Mouse (Mus musculus) liver, postnatal 0 days (tissue): Measurements from ENCODE around the gene Ythdf1. TPM values are rescaled to one million over a fixed set of nuclear protein-coding genes. Genes with fewer than 3 reads are reported as not detected.

ENCODE experiments used
- ATAC-seq: fragments of 200-750 bp; cut with Nextera tagmentation; 2 replicates; pipeline ENCODE4 v1.8.0; 2017; ENCODE audit warnings: mild to moderate bottlenecking, moderate library complexity
- DNase-seq: peaks from one replicate; pipeline ENCODE4 v3.0.0-alpha.2; 2016
- H3K27ac ChIP-seq: fragments of 300-500 bp; sonication (generic); 2 replicates; pipeline ENCODE4 v1.5.1; 2014; ENCODE audit warnings: antibody characterized with exemption, moderate library complexity, mild to moderate bottlenecking, low read depth
- H3K27me3 ChIP-seq: fragments of 300-500 bp; sonication (generic); 2 replicates; pipeline ENCODE4 v1.6.1; 2014; ENCODE audit warnings: low read length, control low read depth, mixed read lengths; ENCODE audit not compliant: insufficient read depth
- H3K36me3 ChIP-seq: fragments of 300-500 bp; sonication (generic); replicated peaks from 2 replicates; pipeline ENCODE4 v1.6.1; 2014; ENCODE audit warnings: mild to moderate bottlenecking, control low read depth, low read length, moderate library complexity, mixed read lengths; ENCODE audit not compliant: insufficient read depth
- H3K4me1 ChIP-seq: fragments of 300-500 bp; sonication (generic); 2 replicates; pipeline ENCODE4 v1.6.1; 2014; ENCODE audit warnings: antibody characterized with exemption, mild to moderate bottlenecking, control low read depth; ENCODE audit not compliant: insufficient read depth
- H3K4me2 ChIP-seq: fragments of 300-500 bp; sonication (generic); 2 replicates; pipeline ENCODE4 v1.6.1; 2014; ENCODE audit warnings: low read depth, mild to moderate bottlenecking, low read length, moderate library complexity, mixed read lengths
- H3K4me3 ChIP-seq: fragments of 300-500 bp; sonication (generic); 2 replicates; pipeline ENCODE4 v1.5.1; 2014; ENCODE audit warnings: low read depth, low read length
- H3K9ac ChIP-seq: fragments of 300-500 bp; sonication (generic); replicated peaks from 2 replicates; pipeline ENCODE4 v1.6.1; 2014; ENCODE audit warnings: mild to moderate bottlenecking, moderate library complexity
- H3K9me3 ChIP-seq: fragments of 300-500 bp; sonication (generic); 2 replicates; pipeline ENCODE4 v1.6.1; 2016; ENCODE audit warnings: mild to moderate bottlenecking, control low read depth, low read length, mixed read lengths
- CTCF ChIP-seq: sonication (generic); IDR thresholded peaks from 2 replicates; pipeline ENCODE4 v1.5.1; 2016; ENCODE audit warnings: antibody characterized with exemption, low read depth
- EP300 ChIP-seq: IDR thresholded peaks from 2 replicates; pipeline ENCODE4 v1.6.1; 2016; ENCODE audit warnings: antibody characterized with exemption, low read depth, mild to moderate bottlenecking
- WGBS: fragments of 180-500 bp; shearing (Covaris S2); extraction: QIAGEN DNeasy Blood & Tissue Kit; methylation state at CpG from one replicate; pipeline ENCODE4 v1.1.7; 2014; ENCODE audit not compliant: insufficient replicate concordance; 5-methylcytosine and 5-hydroxymethylcytosine counted together
- polyA plus RNA-seq: library from polyadenylated mRNA; unstranded; fragments of >200 nt; fragmentation: Nextera tagmentation; extraction: Ambion mirVana; gene quantifications from 2 replicates; pipeline ENCODE4 v1.2.1, GENCODE M21; 2015

Gene Ythdf1
- polyA plus RNA-seq, 1 experiment from 2014 or later, result 17.8 TPM

DNA sequence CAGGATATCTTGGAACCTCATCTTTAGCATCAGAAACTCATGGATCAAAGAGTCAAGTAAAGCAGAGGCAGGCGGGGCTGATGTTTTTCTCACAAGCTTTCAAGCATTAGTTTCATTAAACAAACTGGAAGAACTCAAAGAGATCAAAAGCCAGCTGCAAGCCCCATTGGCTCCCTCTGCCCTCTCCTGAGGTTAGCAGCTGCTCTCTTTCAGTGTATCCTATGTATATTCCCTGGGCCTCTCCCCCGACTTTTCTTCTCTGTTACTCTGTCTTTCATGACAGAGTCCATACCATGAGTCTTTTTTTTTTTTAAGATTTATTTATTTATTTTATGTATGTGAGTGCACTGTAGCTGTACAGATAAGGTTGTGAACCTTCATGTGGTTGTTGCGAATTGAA is 39.4 kb upstream of the Ythdf1 start:
- Histone ChIP-seq H3K27ac (no peak overlapping the region), H3K9me3 (no peaks in the 10 kb centered on the region), H3K4me3 (no peak overlapping the region), H3K9ac (no peak overlapping the region), H3K36me3 (no peaks in the 10 kb centered on the region), H3K4me1 (no peaks in the 10 kb centered on the region), H3K4me2 (no peak overlapping the region), H3K27me3 (peaks cover 13% of the 10 kb centered on the region)
- DNase-seq (no peak), ATAC-seq (no peak)
- 66% methylated on average over 3 of the region's 3 CpGs for WGBS
- TF ChIP-seq EP300, result no peak
- no peak for TF ChIP-seq CTCF

DNA sequence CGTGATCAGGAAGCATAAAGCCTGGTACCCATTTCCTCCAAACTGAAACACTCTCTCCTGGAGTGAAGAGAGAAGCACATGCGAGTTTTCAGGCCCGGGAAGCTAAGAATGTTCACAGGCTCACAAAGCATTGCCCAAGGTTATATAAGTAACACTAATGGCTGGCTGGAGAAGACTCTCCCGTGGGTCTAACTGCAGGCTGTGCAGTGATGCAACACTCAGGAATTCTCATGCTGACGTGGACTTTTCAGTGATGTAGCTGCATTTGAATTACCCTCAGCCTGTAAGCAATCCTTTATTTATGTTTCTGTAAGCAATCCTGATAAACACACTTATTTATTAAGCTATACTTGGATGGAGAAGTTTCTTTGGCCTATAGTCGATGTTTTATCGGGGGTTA is 38.9 kb upstream of the Ythdf1 start:
- H3K4me1 ChIP-seq, result no peaks in the 10 kb centered on the region
- TF ChIP-seq EP300, result no peak
- TF ChIP-seq CTCF, result no peak
- H3K27ac ChIP-seq, result no peak overlapping the region
- H3K36me3 ChIP-seq, result no peaks in the 10 kb centered on the region
- 62% methylated on average over 7 of the region's 7 CpGs for WGBS
- no peak overlapping the region for H3K9ac ChIP-seq
- H3K27me3 ChIP-seq, result peaks cover 18% of the 10 kb centered on the region
- ATAC-seq, result no peak
- DNase-seq, result no peak
- no peak overlapping the region for H3K4me2 ChIP-seq
- H3K4me3 ChIP-seq, result no peak overlapping the region
- no peaks in the 10 kb centered on the region for H3K9me3 ChIP-seq

DNA sequence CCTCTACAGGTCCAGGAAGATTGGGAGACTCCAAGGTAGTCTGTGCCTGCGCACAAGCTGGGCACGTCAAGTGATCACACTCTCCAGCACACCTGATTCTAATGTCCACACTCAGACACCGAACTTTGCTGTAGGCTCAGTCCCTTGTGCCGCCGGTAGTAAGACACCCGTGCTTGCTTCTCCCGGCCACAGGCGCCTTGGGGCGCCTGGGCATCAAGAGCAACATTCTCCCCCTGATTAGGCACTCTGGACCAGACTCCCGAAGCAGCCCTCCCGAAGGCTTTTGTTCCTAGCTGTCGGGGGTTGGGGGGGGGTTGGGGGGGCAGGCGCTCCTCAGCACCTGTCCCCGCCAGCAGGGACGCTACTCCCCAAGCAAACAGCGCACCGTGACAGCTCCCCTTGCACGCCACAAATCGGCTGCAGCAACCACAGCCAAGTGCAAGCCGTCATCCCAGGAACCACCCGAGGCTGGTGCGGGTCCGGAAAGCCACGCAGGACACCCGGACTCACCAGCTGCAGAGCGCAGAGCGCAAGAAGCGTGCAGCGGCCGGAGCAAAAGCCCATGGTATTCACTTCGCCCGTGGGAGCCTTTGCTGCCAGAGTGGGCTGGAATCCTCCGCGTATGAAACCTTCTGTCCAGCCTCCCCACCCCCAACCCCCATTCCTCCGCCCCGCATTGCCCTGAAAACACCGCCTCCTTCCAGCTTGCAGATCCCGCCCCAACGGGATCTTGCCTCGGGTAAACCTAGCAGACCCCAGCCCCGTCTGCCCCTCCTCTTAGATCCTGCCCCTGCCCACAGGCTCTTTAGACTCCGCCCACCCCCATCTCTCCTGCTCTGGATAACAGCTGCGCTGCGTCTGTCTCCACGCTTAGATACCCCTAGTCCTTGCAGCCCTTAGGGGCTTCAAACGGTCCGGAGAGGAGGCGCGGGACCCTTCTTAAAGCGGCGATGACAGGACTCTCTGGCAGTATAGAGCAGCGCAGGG is 33.6 kb upstream of the Ythdf1 start, which contains the start of gene Nkain4:
TSS of gene Nkain4 (minus strand) at position 639 of the 987 bp plus-strand sequence.
- Histone ChIP-seq H3K36me3 (no peaks in the 10 kb centered on the region), H3K9me3 (no peaks in the 10 kb centered on the region), H3K4me1 (no peaks in the 10 kb centered on the region), H3K4me2 (peak within 1 kb of the TSS; percentile 76), H3K27me3 (peaks cover 36% of the 10 kb centered on the region), H3K27ac (no peak within 1 kb of the TSS), H3K4me3 (peak within 1 kb of the TSS; percentile 41), H3K9ac (no peak within 1 kb of the TSS; the same call in 1 of the 2 replicates)
- WGBS, result 4% methylated on average over 52 of the region's 52 CpGs
- DNase-seq (peak; percentile 21), ATAC-seq (no peak)
- TF ChIP-seq EP300 (no peak), CTCF (no peak)

DNA sequence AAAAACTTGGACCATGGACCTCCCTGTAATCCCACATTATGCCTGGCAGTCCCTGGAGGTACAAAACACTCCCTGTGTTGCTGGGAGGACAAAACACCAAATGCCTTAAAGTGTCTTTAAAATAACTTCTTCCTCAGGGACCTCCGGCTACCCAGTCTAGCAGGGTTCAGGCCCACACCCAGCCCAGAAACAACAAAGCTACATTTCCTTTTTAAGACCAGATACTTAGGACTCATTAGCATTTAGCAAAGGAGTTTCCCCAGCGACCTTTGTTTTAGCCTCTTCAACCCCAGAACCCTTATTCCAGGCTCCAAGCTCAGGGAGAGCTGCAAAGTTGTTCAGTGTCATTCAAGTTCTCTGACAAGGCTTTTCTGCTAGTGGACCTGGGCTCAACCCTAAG is 32.9 kb upstream of the Ythdf1 start:
- Histone ChIP-seq H3K4me2 (no peak overlapping the region), H3K27me3 (peaks cover 36% of the 10 kb centered on the region)

DNA sequence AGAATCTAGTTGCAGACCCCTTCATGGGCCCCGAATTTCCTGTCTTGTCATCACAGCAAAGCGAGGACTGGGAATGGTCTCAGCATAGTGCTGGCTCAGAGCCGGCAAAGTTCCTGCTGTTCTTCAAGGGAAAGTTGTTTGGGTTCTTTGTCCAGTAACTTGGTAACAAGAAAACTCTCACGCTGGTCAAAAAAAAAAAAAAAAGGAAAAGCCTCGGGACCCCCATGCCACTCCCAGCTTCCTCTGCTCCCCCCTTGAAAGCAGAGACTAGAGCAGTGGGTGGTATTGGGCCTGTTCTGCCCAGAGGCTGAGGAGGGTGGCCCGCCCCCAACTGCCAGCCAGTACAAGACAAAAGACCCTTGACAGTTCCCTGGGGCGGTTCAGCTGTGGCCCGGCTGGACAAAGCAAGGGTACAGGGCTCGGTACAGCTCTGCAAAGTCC is 32.0 kb upstream of the Ythdf1 start:
- no peaks in the 10 kb centered on the region for H3K9me3 ChIP-seq
- H3K4me3 ChIP-seq, result no peak overlapping the region
- H3K4me2 ChIP-seq, result no peak overlapping the region
- TF ChIP-seq CTCF, result no peak
- TF ChIP-seq EP300, result no peak
- H3K27ac ChIP-seq, result no peak overlapping the region
- 29% methylated on average over 9 of the region's 9 CpGs for WGBS
- no peaks in the 10 kb centered on the region for H3K4me1 ChIP-seq
- DNase-seq (no peak), ATAC-seq (no peak)
- H3K36me3 ChIP-seq, result no peaks in the 10 kb centered on the region
- H3K27me3 ChIP-seq, result peaks cover 36% of the 10 kb centered on the region
- H3K9ac ChIP-seq, result no peak overlapping the region

More for the DNA sequence above, 32.9 kb upstream of the Ythdf1 start:
- no peak for DNase-seq
- no peak for ATAC-seq
- no peak overlapping the region for H3K4me3 ChIP-seq
- no peak overlapping the region; the same call in 1 of the 2 replicates for H3K9ac ChIP-seq
- TF ChIP-seq CTCF (no peak), EP300 (no peak)
- no peaks in the 10 kb centered on the region for H3K36me3 ChIP-seq
- H3K9me3 ChIP-seq, result no peaks in the 10 kb centered on the region
- WGBS, result 38% methylated on average over 2 of the region's 2 CpGs
- no peak overlapping the region for H3K27ac ChIP-seq
- no peaks in the 10 kb centered on the region for H3K4me1 ChIP-seq

DNA sequence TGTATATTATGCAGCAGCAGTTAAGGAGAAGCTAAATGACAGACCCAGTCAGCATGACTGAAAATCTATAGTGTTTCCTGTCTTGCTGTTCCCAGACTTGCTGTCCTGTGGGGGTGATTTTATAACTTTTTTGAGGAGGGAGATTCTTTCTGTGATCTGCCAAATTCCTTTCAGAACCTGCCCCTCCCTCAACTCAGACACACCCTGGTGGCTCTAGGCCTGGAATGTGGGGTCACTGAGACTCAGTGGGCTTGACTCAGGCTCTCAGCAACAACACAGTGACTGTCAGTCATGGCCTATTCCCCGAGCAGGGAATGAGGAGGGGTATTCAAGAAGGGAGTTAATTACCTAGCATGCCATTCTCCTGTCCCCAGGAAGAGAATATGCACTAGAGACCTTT is 29.2 kb upstream of the Ythdf1 start:
- Histone ChIP-seq H3K36me3 (no peaks in the 10 kb centered on the region), H3K9me3 (no peaks in the 10 kb centered on the region), H3K9ac (no peak overlapping the region), H3K27me3 (peaks cover 21% of the 10 kb centered on the region), H3K4me3 (no peak overlapping the region), H3K4me1 (no peaks in the 10 kb centered on the region), H3K4me2 (no peak overlapping the region), H3K27ac (no peak overlapping the region)
- WGBS, result 26% methylated on average over 1 of the region's 1 CpGs
- ATAC-seq (no peak), DNase-seq (no peak)
- TF ChIP-seq EP300 (no peak), CTCF (no peak)
